In genomic region chr13:78992326-78992725, GRCm38 (mm10) we compare ENCODE assay signal across 22 mouse cellular contexts.
A peak's percentile ranks its signal among the peaks of the same experiment; 100 is the strongest.
DNase-seq lines count a peak whose midpoint lies in the region; TF ChIP-seq lines count a peak whose summit lies in the region.
"Had no signal": no experiment of that assay in that cellular context is flagged by ENCODE, and none has a peak within 500 bp of the region (broad histone marks: within the 10 kb centered on the region; RNA-seq: fewer than 3 reads in every experiment).

No protein-coding gene starts in this region.

- no peaks in the 10 kb centered on the region for H3K9me3 ChIP-seq in ES-E14 (ENCODE audit: control insufficient read depth, insufficient read depth, low read depth, low read length)
- H3K9me3 ChIP-seq: G1E had no signal

- intact Hi-C loops in left cerebral cortex, postnatal 25 days (cut with DNase I) = no loop called here

- peak; percentile 45 for DNase-seq in ES-CJ7 (ENCODE audit: low read depth, low spot score)
- peak; percentile 22 for DNase-seq in ES-E14 (ENCODE audit: low read depth, low spot score)
- DNase-seq in R1 (ENCODE audit: low read depth, low spot score) = peak; percentile 66
- peak; percentile 56 for DNase-seq in ZHBTc4 (ENCODE audit: low read depth, low spot score)
- no peak for DNase-seq in gastrocnemius, postnatal 10 days
- no peak for DNase-seq in left cerebral cortex, postnatal 25 days (ENCODE audit: low spot score in 2 of 2)
- DNase-seq in liver = no peak
- DNase-seq in adrenal gland, postnatal 25 days = no peak
- DNase-seq: adrenal gland, adult 2 months; adrenal gland, adult 8-10 months; adrenal gland, postnatal 10 days; adrenal gland, postnatal 14 days; adrenal gland, postnatal 36 days; B cell, adult 2 months; cerebellum, adult 11 months; cerebellum, adult 11-12 months; cerebellum, adult 18-20 months; cerebellum, adult 2 months; cerebellum, adult 8-10 months; cerebellum, adult 9-10 months; cerebellum, adult 9-11 months had no signal

- in situ Hi-C loops in ES-E14 (cut with MboI; ENCODE audit: low sequenced_read_pairs in 2 of 2, unreplicated experiment in 2 of 2) = no loop called here

- no peak overlapping the region for H3K27ac ChIP-seq in ES-E14 (ENCODE audit: insufficient read depth, low read depth, low read length, poor library complexity, severe bottlenecking)

- no peak overlapping the region for H3K9ac ChIP-seq in ES-E14 (ENCODE audit: insufficient read depth, low read depth, low read length, poor library complexity, severe bottlenecking)

- H3K36me3 ChIP-seq in ES-E14 (ENCODE audit: control insufficient read depth, insufficient read depth, low read length, poor library complexity, severe bottlenecking) = no peaks in the 10 kb centered on the region
- H3K36me3 ChIP-seq: G1E had no signal

- H3K4me3 ChIP-seq in ES-E14 (ENCODE audit: insufficient read depth in 1 of 2, low read depth in 1 of 2, low read length in 2 of 2, poor library complexity in 1 of 2, severe bottlenecking in 1 of 2) = no peak overlapping the region

- H3K4me1 ChIP-seq in ES-E14 (ENCODE audit: control insufficient read depth in 2 of 2, insufficient read depth in 2 of 2, low read length in 2 of 2, poor library complexity in 1 of 2) = peaks cover 0 to 4% of the 10 kb centered on the region in 2 experiments; a peak in 2 of 4 replicates

TF ChIP-seq in ES-E14, 5 proteins besides CTCF, POLR2A, EP300 and RAD21:
- TF ChIP-seq ZNF384 (IDR thresholded peaks at IDR 0.05; ENCODE audit: low read depth, low read length) (no peak), ZC3H11A (IDR thresholded peaks at IDR 0.05; ENCODE audit: borderline replicate concordance, low read depth, low read length) (no peak), MAFK (IDR thresholded peaks at IDR 0.05; ENCODE audit: insufficient read depth, low read depth, low read length) (no peak), HCFC1 (IDR thresholded peaks at IDR 0.05; ENCODE audit: borderline replicate concordance, insufficient read depth, low read length) (no peak), CHD2 (IDR thresholded peaks at IDR 0.05; ENCODE audit: low read depth, low read length) (no peak)

Comparison
In these comparisons a context has a peak if more than half of its experiments do, and no peak if none do; other contexts are left out.
1. DNase-seq: peak in ES-CJ7 (single experiment), ES-E14 (single experiment), R1 (single experiment) and ZHBTc4 (single experiment); none in gastrocnemius, postnatal 10 days (single experiment), left cerebral cortex, postnatal 25 days (0 of 2), liver (single experiment) and adrenal gland, postnatal 25 days (single experiment).